Mouse (Mus musculus): Measurements from ENCODE around the gene Pmfbp1. TPM values are rescaled to one million over a fixed set of nuclear protein-coding genes. Genes with fewer than 3 reads are reported as not detected.

Gene Pmfbp1
- polyA plus RNA-seq, 1 experiment from 2014 or later, result 0.11 TPM

DNA sequence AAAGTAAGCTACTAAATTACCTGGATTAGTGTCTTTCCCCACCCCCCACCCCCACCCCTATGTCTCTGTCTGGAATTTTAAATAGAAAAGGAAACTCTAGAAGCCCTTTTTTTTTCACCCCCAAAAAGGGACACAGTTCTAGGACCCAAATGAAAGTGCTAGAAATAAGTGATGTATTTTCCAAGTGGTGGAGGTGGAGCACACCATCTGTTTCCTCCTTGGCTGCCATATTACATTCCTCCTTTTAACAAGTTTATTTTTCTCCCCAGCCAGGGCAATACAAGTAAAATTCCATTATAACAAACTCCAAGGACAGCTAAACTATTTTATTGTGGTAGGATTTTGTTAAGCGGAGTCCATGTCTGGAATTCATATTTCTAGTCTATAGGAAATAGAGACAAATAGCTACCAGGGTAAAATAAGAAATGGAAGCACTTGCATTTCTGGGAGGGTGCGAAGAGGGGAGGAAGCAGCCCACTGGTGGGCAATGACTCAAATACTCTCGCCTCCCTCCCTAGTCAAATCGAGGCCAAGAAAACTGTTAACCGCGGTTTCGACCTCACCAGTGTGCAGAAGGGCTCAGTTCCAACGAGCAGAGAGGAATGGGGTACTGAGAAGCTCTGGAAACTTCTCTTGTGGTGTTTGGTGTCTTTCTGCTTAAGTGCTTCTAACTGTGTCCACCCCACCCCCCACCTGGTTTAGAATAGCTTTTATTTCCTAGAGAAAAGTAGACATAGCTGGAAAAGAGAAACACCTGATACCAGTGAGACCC, 49.1 kb downstream of the Pmfbp1 start:
- H3K4me3 ChIP-seq (ENCODE audit: low read length), result no peak overlapping the region
- no peak for ATAC-seq (ENCODE audit: low FRiP score, low TSS enrichment)
- no peaks in the 10 kb centered on the region for H3K9me3 ChIP-seq (ENCODE audit: low read length)
- H3K27ac ChIP-seq (ENCODE audit: low read length), result no peak overlapping the region
- no peaks in the 10 kb centered on the region for H3K4me1 ChIP-seq (ENCODE audit: insufficient read depth, low read length)
- H3K9ac ChIP-seq (replicated peaks; ENCODE audit: low read length), result no peak overlapping the region
- no peaks in the 10 kb centered on the region for H3K27me3 ChIP-seq (ENCODE audit: insufficient read depth, low read length)
- WGBS, result 76% methylated on average over 8 of the region's 8 CpGs
- H3K4me2 ChIP-seq (replicated peaks; ENCODE audit: low read depth, low read length), result no peak overlapping the region
- peaks cover 15% of the 10 kb centered on the region for H3K36me3 ChIP-seq (ENCODE audit: insufficient read depth, low read length)

DNA sequence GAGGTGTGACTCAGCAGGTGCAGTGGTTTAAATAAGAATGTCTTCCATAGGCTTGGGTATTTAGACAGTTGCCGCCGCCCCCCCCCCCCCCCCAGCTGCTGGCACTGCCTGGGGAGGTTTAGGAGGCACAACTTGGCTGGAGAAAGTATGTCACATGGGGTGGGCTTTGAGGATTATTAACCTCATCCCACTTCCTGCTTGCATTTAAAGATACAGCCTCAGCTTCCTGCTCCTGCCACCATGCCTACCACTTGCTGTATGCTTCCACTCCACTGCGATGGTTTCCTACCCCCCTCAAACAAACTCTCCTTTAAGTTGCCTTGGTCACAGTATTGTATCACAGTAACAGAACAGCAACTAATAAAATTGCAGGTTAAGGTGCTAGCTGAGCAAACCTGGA, 50.2 kb downstream of the Pmfbp1 start:
- H3K27ac ChIP-seq (ENCODE audit: low read length), result no peak overlapping the region
- no peaks in the 10 kb centered on the region for H3K27me3 ChIP-seq (ENCODE audit: insufficient read depth, low read length)
- ATAC-seq (ENCODE audit: low FRiP score, low TSS enrichment), result no peak
- H3K9me3 ChIP-seq (ENCODE audit: low read length), result no peaks in the 10 kb centered on the region
- no peaks in the 10 kb centered on the region for H3K4me1 ChIP-seq (ENCODE audit: insufficient read depth, low read length)
- WGBS, result 53% methylated on average over 3 of the region's 3 CpGs
- no peak overlapping the region for H3K4me2 ChIP-seq (replicated peaks; ENCODE audit: low read depth, low read length)
- peaks cover 26% of the 10 kb centered on the region for H3K36me3 ChIP-seq (ENCODE audit: insufficient read depth, low read length)
- no peak overlapping the region for H3K4me3 ChIP-seq (ENCODE audit: low read length)
- H3K9ac ChIP-seq (replicated peaks; ENCODE audit: low read length), result no peak overlapping the region

DNA sequence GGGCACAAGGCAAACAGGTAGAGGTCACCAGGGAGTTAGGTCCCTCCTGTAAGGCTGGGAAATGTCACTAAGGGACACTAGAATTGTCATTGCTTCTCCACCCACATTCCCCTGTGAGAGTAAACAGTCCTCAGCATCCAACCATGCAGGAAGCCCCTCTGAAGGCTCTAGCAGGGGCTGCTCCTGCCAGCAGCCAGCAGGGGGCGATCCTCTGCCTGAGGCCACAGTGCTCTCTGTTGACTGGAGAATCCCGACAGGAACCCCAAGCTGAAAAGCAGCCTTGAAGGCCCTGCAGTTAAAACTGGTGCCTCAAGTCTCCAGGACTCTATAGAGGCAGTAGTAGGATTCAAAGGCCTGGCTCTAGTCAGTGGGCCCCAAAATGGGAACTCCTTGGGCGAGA, 57.8 kb downstream of the Pmfbp1 start:
- H3K9ac ChIP-seq (replicated peaks; ENCODE audit: low read length), result no peak overlapping the region
- no peaks in the 10 kb centered on the region for H3K9me3 ChIP-seq (ENCODE audit: low read length)
- H3K4me1 ChIP-seq (ENCODE audit: insufficient read depth, low read length), result no peaks in the 10 kb centered on the region
- H3K36me3 ChIP-seq (ENCODE audit: insufficient read depth, low read length), result peaks cover 96% of the 10 kb centered on the region
- H3K4me2 ChIP-seq (replicated peaks; ENCODE audit: low read depth, low read length), result no peak overlapping the region
- no peak for ATAC-seq (ENCODE audit: low FRiP score, low TSS enrichment)
- H3K4me3 ChIP-seq (ENCODE audit: low read length), result no peak overlapping the region
- H3K27me3 ChIP-seq (ENCODE audit: insufficient read depth, low read length), result no peaks in the 10 kb centered on the region
- 40% methylated on average over 3 of the region's 3 CpGs for WGBS
- no peak overlapping the region for H3K27ac ChIP-seq (ENCODE audit: low read length)

DNA sequence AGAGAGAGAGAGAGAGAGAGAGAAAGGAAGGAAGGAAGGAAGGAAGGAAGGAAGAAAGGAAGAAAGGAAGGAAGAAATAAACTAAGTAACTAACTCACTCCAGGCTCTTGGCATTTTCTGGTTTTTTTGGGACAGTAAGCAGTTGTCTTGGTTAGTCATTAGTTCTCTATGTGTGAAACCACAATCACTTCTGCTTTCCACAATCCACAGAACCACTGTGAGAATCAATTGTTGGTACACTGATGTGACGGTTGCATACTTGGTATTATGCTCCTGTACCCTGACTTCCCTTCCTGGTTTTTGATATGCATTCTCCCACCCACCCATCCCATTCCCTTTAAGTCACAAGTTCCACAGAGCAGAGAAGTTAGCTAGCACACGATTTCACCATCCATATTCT, 70.1 kb downstream of the Pmfbp1 start:
- no peak overlapping the region for H3K4me3 ChIP-seq (ENCODE audit: low read length)
- H3K4me2 ChIP-seq (replicated peaks; ENCODE audit: low read depth, low read length), result no peak overlapping the region
- no peaks in the 10 kb centered on the region for H3K27me3 ChIP-seq (ENCODE audit: insufficient read depth, low read length)
- 80% methylated on average over 2 of the region's 2 CpGs for WGBS
- no peaks in the 10 kb centered on the region for H3K9me3 ChIP-seq (ENCODE audit: low read length)
- H3K4me1 ChIP-seq (ENCODE audit: insufficient read depth, low read length), result peaks cover 16% of the 10 kb centered on the region
- H3K36me3 ChIP-seq (ENCODE audit: insufficient read depth, low read length), result peaks cover 38% of the 10 kb centered on the region
- no peak overlapping the region for H3K27ac ChIP-seq (ENCODE audit: low read length)
- no peak overlapping the region for H3K9ac ChIP-seq (replicated peaks; ENCODE audit: low read length)
- no peak for ATAC-seq (ENCODE audit: low FRiP score, low TSS enrichment)

DNA sequence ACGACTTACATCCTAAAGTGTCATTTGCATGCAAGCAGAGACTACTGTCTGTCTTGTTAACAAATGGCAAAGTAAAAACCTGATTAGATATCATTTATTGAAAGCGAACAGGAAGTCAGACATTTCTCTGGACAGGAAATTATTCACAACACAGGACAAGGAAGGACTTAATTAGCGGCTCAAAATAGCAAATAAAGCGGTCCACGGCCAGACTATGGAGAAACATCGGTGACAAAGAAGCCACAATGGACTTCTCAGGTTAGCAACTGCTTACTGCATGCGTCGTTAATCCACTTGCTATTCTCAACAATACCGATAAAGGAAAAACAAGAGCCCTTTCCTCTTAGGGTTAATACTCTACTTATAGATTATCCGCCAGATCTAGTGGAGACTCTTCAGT, 70.9 kb downstream of the Pmfbp1 start:
- Histone ChIP-seq H3K27ac (ENCODE audit: low read length) (peak overlapping the region; percentile 97), H3K36me3 (ENCODE audit: insufficient read depth, low read length) (peaks cover 32% of the 10 kb centered on the region), H3K9me3 (ENCODE audit: low read length) (no peaks in the 10 kb centered on the region), H3K4me1 (ENCODE audit: insufficient read depth, low read length) (peaks cover 16% of the 10 kb centered on the region), H3K27me3 (ENCODE audit: insufficient read depth, low read length) (no peaks in the 10 kb centered on the region), H3K4me2 (replicated peaks; ENCODE audit: low read depth, low read length) (peak overlapping the region; percentile 91), H3K9ac (replicated peaks; ENCODE audit: low read length) (peak overlapping the region; percentile 97), H3K4me3 (ENCODE audit: low read length) (peak overlapping the region; percentile 98)
- no peak for ATAC-seq (ENCODE audit: low FRiP score, low TSS enrichment)
- 6% methylated on average over 10 of the region's 10 CpGs for WGBS

DNA sequence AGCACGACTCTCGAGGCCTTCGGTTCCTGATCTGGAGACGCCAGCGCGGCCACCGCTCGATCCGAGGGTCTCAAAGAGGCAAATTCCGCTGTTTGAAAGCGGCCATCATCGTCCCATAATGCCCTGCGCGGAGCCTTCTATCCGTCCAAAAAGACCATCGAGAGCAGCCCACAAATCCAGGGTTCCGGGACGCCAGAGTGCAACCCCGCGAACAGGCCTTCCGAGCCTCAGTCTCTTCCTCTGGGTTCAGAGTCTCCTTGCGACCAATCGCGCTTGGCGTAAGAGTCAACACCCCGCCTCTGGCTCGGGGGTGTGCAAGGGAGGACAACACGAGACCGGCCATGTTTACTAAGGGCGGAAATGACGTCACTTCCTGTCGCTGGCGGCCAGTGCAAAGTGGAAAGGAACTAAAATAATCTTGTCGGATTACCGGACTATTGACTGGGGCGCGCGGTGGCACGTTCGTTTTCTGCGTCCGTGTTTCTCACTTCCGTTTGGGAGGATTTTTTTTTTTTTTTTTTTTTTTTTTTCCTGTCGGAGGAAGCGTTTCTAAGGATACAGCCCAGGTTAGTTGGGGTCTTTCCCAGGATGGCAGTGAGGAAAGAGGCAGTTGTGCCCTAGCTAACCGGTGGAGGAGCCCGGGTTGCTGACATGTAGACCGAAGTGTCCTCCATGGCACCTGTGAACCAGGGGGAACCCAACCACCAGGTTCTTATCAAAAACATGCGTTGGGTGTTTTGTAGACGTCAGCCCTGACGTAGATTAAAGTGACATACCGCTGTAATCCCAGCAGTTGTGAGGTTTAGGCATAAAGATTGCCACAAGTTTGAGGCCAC, 71.9 kb downstream of the Pmfbp1 start, which contains the start of the genes Dhx38 and Txnl4b:
Dhx38 (minus strand) TSS at position 364 of the 836 bp plus-strand sequence.
Txnl4b (plus strand) TSS at position 395 of the 836 bp plus-strand sequence.
- H3K4me2 ChIP-seq (replicated peaks; ENCODE audit: low read depth, low read length), result peak within 1 kb of the TSS; percentile 91
- peak; percentile 100 for ATAC-seq (ENCODE audit: low FRiP score, low TSS enrichment)
- no peaks in the 10 kb centered on the region for H3K27me3 ChIP-seq (ENCODE audit: insufficient read depth, low read length)
- H3K4me1 ChIP-seq (ENCODE audit: insufficient read depth, low read length), result peaks cover 16% of the 10 kb centered on the region
- under 1% methylated on average over 52 of the region's 52 CpGs for WGBS
- peaks cover 23% of the 10 kb centered on the region for H3K36me3 ChIP-seq (ENCODE audit: insufficient read depth, low read length)
- H3K4me3 ChIP-seq (ENCODE audit: low read length), result peak within 1 kb of the TSS; percentile 98
- H3K9me3 ChIP-seq (ENCODE audit: low read length), result no peaks in the 10 kb centered on the region
- peak within 1 kb of the TSS; percentile 97 for H3K27ac ChIP-seq (ENCODE audit: low read length)
- H3K9ac ChIP-seq (replicated peaks; ENCODE audit: low read length), result peak within 1 kb of the TSS; percentile 97

DNA sequence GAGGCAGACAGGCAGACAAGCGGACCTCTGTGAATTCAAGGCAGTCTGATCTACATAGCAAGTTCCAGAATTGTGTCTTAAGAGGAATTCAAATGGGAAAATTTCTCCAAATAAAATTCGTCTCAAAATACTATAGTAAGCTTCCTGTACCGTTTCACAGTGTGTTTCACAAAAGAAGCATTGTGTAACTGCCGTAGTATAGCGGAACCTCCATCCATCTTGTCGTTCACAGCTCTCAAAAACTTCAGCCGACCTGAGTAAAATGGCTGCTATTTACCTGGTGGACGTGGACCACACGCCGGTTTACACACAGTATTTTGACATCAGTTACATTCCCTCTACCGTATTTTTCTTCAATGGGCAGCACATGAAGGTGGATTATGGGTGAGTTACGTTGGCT, 77.3 kb downstream of the Pmfbp1 start:
- no peak overlapping the region for H3K27ac ChIP-seq (ENCODE audit: low read length)
- WGBS, result 92% methylated on average over 12 of the region's 12 CpGs
- no peak overlapping the region for H3K4me3 ChIP-seq (ENCODE audit: low read length)
- no peaks in the 10 kb centered on the region for H3K27me3 ChIP-seq (ENCODE audit: insufficient read depth, low read length)
- H3K9ac ChIP-seq (replicated peaks; ENCODE audit: low read length), result no peak overlapping the region
- H3K4me1 ChIP-seq (ENCODE audit: insufficient read depth, low read length), result peaks cover 5% of the 10 kb centered on the region
- no peak for ATAC-seq (ENCODE audit: low FRiP score, low TSS enrichment)
- peaks cover 3% of the 10 kb centered on the region for H3K36me3 ChIP-seq (ENCODE audit: insufficient read depth, low read length)
- no peak overlapping the region for H3K4me2 ChIP-seq (replicated peaks; ENCODE audit: low read depth, low read length)
- no peaks in the 10 kb centered on the region for H3K9me3 ChIP-seq (ENCODE audit: low read length)

DNA sequence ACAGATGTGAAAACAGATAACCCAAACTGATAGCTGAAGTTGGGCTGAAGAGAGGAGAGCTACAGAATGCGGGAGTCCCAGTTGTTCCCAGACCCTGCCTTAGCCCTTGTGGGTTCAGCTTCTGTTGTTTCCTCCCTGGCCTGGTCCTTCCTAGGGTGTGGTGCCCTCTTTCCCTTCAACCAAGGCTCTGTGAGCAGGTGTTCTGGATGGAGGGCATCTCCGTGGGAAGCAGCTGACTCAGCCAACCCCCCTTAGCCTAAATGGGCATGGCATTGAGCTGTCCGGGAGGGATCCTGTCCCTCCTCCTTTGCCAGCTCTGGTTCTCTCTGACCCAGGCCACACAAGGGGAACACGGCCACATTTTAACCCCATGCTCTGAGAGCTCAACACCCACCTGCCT, 82.5 kb downstream of the Pmfbp1 start:
- no peaks in the 10 kb centered on the region for H3K4me1 ChIP-seq (ENCODE audit: insufficient read depth, low read length)
- H3K36me3 ChIP-seq (ENCODE audit: insufficient read depth, low read length), result no peaks in the 10 kb centered on the region
- no peak overlapping the region for H3K9ac ChIP-seq (replicated peaks; ENCODE audit: low read length)
- no peak for ATAC-seq (ENCODE audit: low FRiP score, low TSS enrichment)
- no peak overlapping the region for H3K4me3 ChIP-seq (ENCODE audit: low read length)
- no peak overlapping the region for H3K27ac ChIP-seq (ENCODE audit: low read length)
- H3K27me3 ChIP-seq (ENCODE audit: insufficient read depth, low read length), result no peaks in the 10 kb centered on the region
- H3K9me3 ChIP-seq (ENCODE audit: low read length), result no peaks in the 10 kb centered on the region
- no peak overlapping the region for H3K4me2 ChIP-seq (replicated peaks; ENCODE audit: low read depth, low read length)
- 66% methylated on average over 4 of the region's 4 CpGs for WGBS

DNA sequence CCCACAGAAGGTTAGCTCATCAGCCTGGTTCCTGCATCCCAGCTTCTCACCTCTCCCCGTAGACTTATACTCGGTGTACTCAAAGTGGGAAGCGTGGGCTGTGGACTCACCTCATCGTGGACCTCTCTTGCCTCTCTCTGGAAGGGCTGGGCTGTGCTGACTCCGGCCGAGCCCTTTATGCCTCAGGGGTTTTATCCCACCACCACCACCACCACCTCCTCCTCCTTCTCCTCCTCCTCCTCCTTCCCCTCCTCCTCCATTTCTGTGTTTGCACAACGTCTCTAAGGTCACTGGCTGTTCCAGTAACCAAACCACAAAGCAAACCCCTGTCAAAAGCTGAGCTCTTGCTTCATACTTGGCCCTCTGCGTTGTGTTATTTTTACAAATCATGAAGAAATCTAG, 85.1 kb downstream of the Pmfbp1 start, which contains the start of gene Hp:
Hp (minus strand) TSS at position 273 of the 402 bp plus-strand sequence.
- Histone ChIP-seq H3K36me3 (ENCODE audit: insufficient read depth, low read length) (no peaks in the 10 kb centered on the region), H3K4me2 (replicated peaks; ENCODE audit: low read depth, low read length) (no peak within 1 kb of the TSS), H3K27ac (ENCODE audit: low read length) (no peak within 1 kb of the TSS), H3K4me1 (ENCODE audit: insufficient read depth, low read length) (no peaks in the 10 kb centered on the region), H3K9me3 (ENCODE audit: low read length) (peaks cover 2% of the 10 kb centered on the region), H3K9ac (replicated peaks; ENCODE audit: low read length) (no peak within 1 kb of the TSS), H3K27me3 (ENCODE audit: insufficient read depth, low read length) (no peaks in the 10 kb centered on the region), H3K4me3 (ENCODE audit: low read length) (no peak within 1 kb of the TSS)
- 34% methylated on average over 8 of the region's 8 CpGs for WGBS
- no peak for ATAC-seq (ENCODE audit: low FRiP score, low TSS enrichment)

DNA sequence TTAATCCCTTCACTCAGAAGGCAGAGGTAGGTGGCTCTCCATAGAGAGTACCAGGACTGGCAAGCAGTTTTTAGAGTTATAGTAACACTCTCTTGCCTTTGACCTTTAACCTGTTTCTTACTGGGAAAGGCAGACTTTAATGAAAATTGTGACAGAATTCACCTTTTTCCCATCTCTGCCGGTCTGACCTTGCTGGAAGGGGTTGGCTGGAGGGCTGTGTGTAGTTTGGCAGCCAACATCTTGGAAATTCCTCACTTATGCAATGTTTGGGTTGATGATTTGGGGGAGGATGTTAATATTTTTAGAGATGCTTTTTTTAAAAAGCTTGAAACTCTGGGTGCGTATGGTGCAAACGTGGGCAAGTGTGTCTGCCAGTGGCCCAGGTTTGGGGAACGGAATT, 90.5 kb downstream of the Pmfbp1 start:
- peaks cover 6% of the 10 kb centered on the region for H3K9me3 ChIP-seq (ENCODE audit: low read length)
- H3K27me3 ChIP-seq (ENCODE audit: insufficient read depth, low read length), result no peaks in the 10 kb centered on the region
- no peak overlapping the region for H3K4me3 ChIP-seq (ENCODE audit: low read length)
- ATAC-seq (ENCODE audit: low FRiP score, low TSS enrichment), result no peak
- no peak overlapping the region for H3K9ac ChIP-seq (replicated peaks; ENCODE audit: low read length)
- H3K4me1 ChIP-seq (ENCODE audit: insufficient read depth, low read length), result no peaks in the 10 kb centered on the region
- 86% methylated on average over 4 of the region's 4 CpGs for WGBS
- no peaks in the 10 kb centered on the region for H3K36me3 ChIP-seq (ENCODE audit: insufficient read depth, low read length)
- no peak overlapping the region for H3K4me2 ChIP-seq (replicated peaks; ENCODE audit: low read depth, low read length)
- H3K27ac ChIP-seq (ENCODE audit: low read length), result no peak overlapping the region
